Mouse (Mus musculus): ENCODE measurements around the gene Isx.

Isx gene

DNA sequence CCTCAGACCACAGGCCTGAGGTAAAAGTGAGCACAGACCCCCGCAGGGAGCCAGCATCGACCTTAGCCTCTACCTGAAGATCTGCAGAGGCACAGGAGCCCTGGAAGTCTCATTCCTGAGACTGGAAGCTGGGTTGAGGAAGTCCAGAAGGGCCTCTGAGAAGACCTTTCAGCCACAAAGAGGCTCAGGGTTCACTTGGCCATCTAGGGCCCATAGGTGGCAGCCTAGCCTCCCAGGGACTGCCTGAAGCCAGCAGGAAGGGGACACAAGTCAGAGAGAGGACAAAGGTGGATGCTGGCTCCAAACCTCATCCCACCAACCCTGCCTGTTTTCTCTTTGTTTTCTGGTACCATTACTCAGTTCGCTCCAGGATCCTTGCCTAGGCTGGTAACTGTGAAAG, at the start of gene Isx:
Gene Isx (plus strand): TSS at position 234 of the 400 bp plus-strand sequence.
- no peak for DNase-seq

DNA sequence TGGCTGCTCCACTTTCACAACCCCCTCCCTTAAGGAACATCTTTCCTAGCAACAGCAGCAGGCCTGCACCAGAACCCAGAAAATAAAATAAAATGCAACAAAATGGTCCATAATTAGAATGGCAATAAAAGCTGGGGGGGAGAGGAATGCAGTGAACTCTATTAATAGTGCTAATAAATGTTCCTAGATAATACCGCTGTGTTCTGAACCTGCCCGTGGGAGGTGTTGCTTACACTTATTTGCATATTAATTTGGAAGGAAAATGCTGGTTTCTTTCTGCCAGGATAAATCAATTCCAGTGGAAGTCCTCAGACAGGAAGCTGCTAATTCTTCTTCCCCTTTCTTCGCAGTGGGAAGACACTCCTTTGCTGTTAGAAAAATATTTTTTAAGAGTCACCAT, 45.3 kb upstream of the Isx start:
- no peak for DNase-seq

DNA sequence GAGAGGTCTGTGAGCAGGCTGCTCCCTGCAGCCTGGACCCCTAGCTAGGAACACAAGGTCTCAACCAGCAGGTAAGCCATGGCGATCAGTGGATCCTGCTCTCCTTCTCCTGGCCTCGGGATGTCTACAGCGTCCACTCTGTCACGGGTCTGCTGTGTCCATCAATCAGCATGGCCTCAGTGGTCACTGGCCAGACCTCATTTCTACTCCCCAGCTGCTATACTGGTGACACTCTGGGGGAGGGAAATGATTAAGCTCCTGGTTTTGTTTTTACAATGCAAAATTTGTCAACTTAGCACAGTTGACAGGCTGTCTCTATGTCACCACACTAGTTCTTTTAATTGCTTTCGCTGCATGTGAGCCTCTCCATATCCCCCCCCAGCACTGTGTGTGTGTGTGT, 41.7 kb upstream of the Isx start:
- no peak for DNase-seq

DNA sequence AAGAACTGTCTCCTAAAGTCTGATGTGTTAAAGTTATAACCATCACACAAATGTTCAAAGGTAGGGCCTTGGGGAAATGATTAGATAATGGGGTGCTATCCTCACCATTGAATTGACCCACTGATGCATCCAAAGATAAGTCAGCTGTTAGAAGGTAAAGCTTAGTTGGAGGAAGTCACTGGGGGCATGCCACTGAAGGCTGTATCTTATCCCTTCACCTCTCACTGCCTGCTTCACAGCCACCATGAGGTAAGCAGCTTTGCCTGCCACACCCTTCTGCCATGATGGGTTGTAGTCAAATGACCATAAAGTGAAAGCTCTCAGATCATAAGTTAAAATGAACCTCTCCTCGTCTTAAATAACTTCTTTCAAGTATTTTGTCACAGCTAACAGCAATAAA, 38.7 kb upstream of the Isx start:
- no peak for DNase-seq

DNA sequence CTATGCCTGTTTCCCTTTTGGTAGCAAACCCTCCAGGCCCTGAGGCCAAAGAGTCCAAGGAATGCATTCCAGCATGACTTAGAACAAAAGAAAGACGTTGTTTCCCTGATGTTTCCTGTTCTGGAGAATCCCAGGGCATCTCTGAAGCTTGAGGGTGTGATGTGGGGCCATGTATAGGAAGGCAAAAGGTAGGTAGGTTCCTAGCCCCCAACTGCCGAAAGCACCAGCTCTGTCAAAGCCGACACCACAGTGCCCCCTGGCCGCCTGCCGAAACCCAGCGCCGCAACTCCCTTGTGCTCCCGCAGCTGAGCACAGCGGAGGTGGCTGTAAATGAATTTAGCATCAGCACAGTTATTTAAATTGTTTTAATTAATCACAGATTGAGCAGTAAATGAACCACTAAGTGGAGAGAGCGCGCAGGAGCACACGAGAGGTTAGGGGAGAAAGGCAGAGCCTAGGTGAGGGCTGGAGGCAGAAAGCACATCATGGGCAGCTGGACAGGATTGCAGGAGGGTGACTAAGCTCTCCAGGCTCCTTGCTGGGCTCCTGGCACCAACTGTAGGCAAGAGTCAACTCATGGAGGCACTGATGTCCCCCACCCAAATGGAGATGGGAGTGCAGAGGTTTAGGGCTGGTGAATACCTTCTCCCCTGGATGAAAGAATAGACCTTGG, 25.5 kb upstream of the Isx start:
- peak in 1 of 2 experiments; percentile 14 for DNase-seq

DNA sequence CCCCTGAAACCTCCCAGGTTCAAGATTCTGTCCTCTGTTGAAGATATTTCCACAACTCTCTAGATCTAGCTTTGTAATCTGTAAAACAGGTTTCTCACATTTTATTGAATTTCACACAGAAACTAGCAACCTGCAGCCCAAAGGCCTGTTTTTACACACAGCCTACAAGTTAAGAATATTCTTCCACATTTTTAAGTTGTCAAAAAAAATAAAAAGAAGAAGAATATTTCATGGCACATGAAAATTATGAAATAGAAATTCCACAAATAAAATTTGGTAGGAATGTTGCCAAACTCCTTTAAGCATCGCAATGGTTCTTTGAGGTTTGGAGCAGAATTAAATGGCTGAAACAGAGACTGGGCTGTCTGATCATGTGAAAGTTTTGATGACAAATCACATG, 24.3 kb upstream of the Isx start:
- DNase-seq, result no peak

DNA sequence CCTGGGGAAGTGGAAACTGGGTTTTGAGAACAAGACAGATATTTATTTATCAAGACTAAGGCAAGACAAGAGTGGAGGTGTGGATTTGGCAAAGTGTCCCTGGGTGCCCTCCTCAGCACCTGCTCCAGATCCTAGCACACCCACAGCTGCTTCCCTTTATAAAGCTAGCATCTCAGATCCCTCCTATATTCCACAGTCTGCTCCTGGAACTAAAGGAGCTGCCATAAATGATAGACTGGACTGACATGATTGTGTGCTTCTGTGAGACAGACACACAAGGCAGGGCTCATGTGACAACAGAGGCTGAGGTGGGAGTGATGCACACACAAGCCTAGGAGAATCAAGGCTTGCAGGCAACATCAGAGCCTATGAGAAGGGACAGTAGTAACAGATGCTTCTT, 22.0 kb upstream of the Isx start:
- DNase-seq, result no peak

DNA sequence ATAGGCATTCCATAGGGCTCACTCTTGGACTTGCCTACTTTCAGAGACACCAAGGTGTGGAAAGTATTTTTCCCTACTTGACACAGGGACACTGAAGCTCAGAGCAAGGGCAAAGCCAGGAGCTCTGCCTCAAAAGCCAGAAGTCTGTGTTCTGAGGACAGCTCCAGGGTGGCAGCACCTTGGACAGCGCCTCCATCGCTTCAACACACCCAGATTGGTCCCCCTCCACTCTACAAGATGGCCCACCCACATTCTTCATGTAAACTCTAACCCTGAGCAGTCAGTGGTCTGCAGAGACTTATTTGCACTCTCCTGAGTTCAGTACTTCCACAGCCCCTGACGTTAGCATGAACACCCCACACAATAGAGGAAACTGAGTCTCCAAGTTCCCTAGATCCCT, 21.1 kb upstream of the Isx start:
- peak in 1 of 2 experiments; percentile 33 for DNase-seq

DNA sequence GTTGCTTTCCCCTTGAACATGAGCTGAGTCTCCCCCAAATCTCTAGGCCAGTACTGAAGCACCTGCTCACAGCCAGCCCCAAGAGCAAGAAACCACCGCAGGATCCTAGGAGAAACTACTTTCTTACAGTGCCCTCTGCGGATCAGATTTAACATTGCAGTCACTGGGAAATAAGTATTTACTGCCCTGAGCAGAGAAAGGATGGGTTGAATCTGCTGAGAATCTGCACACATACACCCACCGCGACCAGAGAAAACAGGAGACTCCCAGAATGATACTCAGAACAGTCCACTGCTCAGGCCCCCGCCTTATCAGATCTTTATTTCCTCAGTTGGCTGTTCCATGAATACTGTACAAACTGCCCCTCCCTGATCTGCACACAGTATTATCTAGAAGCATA, 19.5 kb upstream of the Isx start:
- DNase-seq, result peak in 1 of 2 experiments; percentile 55

DNA sequence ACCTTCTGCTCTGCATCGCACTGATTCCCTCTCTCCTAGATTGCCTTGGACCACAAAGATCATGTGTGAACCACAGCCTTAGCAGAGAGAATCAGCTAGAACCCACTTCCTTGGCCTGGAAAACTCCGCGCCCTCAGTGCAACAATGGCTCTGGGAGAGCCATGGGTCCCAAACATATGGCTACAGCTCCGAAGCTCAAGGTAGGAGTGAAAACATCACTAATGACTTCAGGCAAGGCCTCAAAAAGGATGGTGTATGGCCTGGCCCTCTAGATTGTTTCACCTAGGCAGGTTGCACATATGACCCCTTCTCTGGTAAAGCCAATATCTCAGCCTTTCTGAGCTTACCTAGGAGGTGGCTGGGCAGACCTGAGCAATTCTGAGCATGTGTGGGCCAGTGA, 18.2 kb upstream of the Isx start:
- DNase-seq, result no peak

DNA sequence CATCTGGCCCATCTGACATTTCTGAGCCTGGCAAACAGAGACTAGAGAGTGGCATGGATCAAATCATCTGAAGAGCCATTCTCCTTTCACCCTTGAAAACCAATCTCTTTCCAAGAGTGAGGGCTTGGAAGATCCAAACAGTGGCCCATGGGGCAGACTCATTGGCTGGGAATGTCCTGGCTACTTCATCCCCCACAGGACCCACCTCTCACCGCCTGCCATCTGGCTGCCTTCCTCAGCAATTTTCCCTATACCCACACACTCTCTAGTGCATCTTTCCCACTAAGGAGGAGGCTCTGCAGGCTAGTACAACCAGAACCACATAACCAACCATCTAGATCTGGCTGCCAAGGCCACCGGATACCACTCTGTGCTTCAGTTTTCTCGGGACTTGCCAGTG, 17.6 kb upstream of the Isx start:
- no peak for DNase-seq

DNA sequence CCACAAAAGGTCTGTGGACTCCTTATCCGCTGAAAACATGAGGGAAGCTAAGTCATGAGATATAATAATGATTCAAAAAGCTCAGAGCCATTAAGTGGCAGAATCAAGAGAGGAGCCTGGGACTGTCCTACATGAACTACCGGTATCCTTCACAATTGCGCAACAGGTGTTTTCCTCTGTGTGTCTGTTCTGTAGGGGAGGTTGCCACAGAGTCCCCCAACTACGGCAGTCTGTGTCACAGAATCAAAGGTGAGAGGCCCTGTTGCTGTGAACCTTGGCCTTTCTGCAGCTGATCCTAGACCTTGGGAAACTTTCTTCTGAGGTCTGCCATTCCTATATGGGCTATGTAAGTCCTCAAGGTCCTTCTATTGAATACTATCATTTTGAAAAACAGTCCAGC, 13.7 kb upstream of the Isx start:
- DNase-seq, result no peak

DNA sequence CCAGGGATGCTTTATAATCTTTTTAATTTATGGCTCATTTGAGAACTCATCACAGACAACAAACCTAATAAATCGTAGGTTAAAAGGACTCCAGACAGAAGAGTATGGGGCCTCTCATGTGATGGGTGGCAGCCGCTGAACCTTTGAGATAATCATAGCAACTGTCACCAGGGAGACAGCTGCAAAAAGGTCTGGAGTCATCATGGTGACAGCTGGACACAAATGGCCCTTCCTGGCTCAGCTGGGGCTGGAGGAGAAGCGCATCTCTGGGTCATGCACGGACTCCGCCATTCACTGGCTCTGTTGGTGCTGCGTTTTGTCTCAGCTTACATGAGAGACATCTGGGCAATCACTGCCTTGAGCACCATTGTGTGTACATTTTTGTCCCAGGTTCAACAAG, 12.5 kb upstream of the Isx start:
- no peak for DNase-seq

DNA sequence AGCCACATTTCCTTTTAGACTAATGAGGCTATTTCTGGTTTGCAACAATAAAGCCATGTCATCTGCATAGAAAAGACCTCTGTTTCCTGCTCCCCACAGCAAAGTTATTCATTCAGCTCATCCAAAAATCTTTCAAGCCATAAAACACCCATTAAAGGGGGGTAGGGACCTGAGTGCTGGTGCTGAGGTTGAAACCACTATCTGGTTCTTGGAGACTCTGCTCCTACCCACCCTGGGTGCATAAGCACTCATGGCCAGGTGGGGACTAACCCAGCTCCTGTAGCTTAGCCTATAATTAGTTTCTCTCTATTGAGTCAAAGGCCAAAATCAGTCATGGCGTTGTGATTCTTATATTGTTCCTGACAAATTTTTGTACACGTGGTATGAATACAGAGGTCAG, 10.4 kb upstream of the Isx start:
- DNase-seq, result no peak

DNA sequence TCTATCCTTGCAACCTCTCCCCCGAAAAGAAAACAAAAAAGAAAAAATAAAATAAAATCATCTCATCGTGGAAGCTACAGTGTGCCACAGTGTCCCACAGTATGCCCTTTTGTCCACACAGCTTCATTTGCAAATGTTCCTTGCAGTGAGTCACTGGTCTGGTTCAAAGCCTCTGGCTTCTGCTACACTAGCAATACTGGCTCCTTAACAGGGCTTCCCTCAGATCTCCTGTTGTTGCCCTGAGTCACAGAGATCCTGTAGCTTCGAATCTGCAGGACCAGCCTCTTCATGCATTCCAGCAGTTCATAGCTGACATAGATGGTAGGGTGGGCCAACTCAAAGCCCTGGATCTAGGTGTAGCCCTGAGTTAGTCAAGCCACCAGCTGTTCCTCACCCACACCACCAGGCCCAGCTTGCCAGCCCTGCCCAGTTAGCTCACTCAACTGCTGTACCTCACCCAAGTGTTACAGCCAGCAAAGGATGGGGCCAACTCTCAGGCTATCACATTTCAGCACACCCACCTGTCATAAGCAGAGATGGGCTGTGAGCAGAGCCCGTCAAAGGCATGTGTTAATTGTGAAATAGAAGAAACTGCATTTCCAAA, 2.5 kb upstream of the Isx start:
- no peak for DNase-seq

DNA sequence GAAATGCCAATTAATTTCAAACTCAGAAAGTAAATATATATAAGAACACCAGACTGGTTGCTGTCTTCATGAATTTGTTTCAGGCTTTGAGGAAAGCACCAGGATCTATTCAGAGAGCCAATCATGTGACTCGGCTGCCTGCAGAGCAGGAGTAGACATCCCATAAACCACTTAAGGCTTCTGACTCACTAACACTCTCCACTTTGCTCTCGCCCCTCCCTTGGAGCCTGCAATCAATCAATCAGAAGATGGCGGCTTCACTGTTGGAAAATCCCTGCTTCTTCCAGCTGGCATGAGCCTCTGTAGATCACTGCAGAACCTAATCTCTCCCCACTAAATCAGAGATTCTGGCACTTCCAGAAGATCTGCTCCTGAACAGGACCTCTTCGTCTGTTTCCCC, 1.3 kb upstream of the Isx start:
- DNase-seq, result no peak

DNA sequence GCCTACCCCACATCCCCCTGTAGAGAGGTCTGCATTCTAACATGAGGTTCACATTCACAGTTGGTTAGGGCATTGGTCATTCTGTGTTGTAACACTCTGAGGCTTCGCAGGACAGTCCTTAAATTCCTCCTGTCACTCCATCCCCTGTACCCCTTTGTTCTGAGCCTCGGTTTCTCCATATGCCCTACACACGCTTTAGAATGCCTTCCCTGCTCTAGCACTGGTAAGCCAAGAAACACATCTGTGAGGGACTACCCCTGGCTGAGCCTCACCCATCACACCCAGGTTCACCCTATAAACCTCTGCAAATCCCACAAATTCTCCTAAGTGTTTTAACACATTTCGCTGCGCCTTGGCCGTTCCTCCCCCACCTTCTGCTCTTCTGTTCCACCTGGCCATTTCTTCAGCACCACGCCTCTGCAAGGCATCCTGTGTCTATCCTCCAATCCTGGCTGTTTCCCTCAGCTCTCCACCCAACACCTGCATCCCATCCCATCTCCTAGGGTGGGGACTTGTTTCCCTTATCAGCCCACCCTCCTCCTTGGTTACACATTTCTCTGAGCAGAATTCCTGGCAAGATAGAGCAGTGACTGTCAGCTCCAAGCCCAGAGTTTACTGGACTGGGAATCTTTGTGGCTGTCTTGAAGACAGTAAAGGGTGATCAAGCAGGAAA, 686 bp upstream of the Isx start:
- DNase-seq, result no peak

DNA sequence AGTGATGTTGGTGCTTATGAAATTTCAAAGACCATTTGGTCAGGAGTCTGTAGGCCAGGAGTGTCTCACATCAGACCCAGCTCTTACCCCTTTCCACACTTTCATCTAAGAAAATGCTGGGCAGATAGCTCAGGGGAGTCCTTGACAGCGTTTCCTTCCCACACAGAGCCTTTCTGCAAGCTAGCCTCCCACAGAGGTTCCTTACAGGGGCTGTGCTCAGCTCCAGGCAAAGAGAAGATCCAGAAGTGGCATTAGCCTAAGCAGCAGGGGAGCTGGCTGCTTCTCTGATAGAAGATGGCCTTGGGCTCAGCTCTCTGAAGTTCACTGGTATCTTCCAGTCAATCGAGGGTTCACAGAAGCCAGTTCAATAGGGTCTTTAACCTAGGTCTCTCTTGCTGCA, 1.6 kb downstream of the Isx start:
- no peak for DNase-seq

DNA sequence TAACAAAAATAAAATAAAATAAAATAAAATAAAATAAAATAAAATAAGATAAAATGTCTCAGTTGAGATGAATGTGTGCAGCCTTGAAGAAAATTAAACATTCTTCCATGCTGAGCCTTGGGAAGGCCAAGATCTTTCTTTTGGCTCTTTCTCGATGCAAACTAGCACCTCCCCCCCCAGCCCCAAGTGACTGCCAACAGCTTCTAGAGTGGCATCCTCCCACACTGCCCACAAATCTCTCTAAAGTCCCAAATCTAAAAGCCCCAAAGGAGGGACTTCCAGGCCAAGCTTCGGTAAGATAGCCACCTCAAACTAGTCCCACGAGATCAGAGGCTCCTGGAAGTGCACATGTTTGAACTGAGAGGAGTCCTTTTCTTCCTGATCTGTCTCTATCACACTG, 5.7 kb downstream of the Isx start:
- DNase-seq, result no peak

DNA sequence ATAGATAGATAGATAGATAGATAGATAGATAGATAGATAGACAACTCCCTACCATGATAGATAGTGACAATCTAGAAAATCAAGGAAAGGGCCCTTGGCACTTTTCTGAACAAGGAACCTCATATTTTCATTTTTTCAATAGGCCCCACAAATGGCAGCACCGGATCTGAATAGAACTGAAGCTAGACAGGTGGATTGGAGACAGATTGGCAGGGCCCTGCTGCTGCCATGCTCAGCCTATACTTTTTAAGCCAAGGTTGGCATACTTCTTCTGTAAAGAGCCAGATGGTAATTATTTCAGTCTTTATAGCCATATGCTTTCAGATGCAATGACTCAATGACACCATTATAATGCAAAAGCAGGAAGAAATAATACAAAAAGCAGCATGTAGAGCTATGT, 15.8 kb downstream of the Isx start:
- DNase-seq, result no peak

DNA sequence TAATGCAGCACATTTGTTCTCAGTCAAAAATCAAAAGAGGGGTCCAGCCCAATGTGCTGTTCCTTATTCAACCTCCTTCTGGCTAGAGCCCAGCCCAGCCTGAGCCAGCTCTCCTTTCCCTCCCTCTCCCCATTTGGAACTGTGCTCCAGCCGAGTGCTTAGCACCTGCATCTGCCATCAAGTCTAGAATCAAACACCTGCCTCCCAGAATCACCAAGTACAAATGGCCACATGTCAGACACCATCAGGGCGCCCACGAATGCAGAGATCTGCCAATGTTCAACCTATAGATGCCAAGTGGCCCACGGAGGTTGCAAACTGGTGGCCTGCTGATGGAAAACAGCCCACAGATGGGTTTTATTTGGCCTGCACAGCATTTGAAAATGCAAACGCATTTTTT, 18.1 kb downstream of the Isx start:
- no peak for DNase-seq

DNA sequence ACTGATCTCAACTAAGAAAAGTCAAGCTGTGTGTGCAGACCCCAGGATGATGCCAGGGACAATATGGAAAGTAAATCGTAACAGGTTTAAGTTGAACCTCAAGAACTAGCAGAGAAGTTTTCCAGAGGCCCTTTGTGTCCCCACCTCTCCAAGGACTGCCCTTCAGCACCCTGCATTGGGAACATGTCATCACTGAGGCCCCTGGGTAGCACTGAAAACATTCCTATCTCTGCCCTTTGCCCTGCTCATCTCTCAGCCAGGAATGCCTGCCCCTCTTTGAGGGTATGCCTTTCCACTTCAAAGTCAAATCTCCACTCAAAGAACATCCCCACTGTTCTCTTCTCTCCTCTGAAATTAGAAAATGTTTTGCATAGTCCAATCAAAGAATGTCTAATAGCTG, 23.3 kb downstream of the Isx start:
- DNase-seq, result no peak

DNA sequence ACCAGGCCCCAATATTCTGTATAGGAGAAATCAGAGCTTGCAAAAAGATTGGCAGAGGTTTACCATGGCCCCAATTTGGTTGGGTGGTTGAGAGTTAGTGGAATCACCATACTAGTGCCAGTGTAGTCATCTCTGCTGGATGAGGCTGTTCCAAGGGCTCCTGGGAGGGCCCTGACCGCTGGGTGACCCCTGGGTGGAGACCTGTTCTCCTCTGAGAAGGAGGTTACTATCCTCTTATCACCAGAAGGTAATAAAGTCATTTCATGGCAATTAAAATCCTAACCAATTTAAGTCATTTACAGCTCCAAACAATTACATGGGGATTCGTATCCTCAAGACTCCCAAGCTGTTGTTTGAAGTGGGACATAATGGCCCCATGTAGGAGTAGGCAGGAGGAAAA, 24.3 kb downstream of the Isx start:
- DNase-seq, result no peak

DNA sequence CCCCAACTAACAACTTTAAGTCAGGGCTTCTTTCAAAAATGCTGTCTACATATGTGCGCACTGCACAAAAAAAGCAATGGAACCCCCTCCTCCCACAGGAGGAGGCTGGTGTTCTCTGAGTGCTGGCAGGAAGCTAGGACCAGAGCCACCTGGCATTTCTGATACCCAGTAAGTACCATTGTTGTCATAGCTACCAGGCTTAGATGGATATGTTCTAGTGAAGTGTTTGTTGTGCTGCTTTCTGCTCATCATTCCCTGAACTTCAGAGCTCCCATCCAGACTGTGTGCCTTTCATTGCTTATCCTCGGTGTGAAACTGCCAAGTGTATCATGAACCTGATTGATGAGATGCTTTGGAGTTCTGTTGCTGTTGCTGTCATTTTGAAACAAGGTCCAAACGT, 26.8 kb downstream of the Isx start:
- DNase-seq, result no peak

DNA sequence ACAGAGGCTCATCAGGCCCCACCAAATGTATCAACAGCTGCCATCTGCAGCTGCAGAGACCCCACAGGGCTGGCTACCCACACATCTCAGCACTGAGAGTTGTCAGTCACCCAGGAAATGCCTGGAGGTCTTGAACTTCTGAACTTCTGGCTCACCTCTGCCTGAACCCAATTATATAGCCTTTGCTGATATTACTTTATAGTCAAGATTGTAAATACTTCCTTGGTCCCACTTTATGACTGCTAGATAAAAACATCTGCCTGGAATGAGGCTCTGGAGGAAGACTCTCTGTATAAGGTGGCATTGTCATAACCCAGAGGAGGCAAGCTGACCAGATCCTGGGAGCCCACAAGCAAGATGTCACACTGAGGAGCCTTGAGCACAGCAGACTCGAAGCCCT, 28.8 kb downstream of the Isx start:
- DNase-seq, result no peak

Data from kidney, postnatal 36 days (tissue).